Mouse (Mus musculus) G1E (cell line): ENCODE results near the gene Atp2b2.

Experiments
- CTCF ChIP-seq: IDR thresholded peaks from 2 replicates; pipeline ENCODE4 v1.5.1; 2012; ENCODE audit warnings: low read depth, low read length, inconsistent platforms, mixed read lengths
- GATA1 ChIP-seq: IDR thresholded peaks from 2 replicates; pipeline ENCODE4 v1.6.1; 2012; ENCODE audit warnings: borderline replicate concordance, low read length, inconsistent platforms, mixed read lengths
- POLR2AphosphoS5 ChIP-seq: IDR thresholded peaks from 2 replicates; pipeline ENCODE4 v1.6.1; 2012; ENCODE audit warnings: low read depth, low read length, inconsistent platforms; ENCODE audit not compliant: insufficient replicate concordance
- TAL1 ChIP-seq: conservative IDR thresholded peaks from 2 replicates; pipeline ENCODE4 v1.6.1; 2012; ENCODE audit warnings: low read depth, low read length, inconsistent platforms, mixed read lengths

DNA sequence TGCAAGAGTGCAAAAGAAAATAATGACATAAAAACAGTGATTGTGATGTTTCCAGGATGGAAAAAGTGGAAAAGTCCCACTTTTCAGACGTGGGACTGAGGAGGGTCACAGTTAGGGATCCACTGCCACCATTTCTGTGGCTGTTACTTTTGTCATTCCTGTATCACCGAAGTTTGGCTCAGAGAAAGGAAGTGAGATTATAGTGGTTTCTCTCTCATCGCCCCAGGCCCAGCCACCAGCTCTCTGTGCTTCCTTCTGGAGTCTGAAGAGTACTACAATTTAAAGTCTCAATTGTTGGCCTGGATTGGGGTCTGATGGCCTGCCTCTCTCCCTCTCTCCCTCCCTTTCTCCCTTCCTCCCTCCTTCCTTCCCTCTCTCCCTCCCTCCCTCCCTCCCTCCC lies 242.5 kb downstream of the Atp2b2 start:
- TF ChIP-seq CTCF (no peak), TAL1 (no peak), GATA1 (no peak), POLR2AphosphoS5 (no peak)
